Mouse (Mus musculus): ENCODE data around the gene Cyp2d34. TPM values are rescaled to one million over a fixed set of nuclear protein-coding genes. Genes with fewer than 3 reads are reported as not detected.

Cyp2d34 gene
- not detected for total RNA-seq (2021)

GRCm38 (mm10) chr15:82620531-82621202 is at the start of gene Cyp2d34:
Gene Cyp2d34, minus strand, starts transcription at chr15:82620946.
- intact Hi-C loops (cut with DNase I) = no loop called here
- no peak for DNase-seq (ENCODE audit: low spot score in 2 of 2)

GRCm38 (mm10) chr15:82656346-82656745 is 35.6 kb upstream of the Cyp2d34 start:
- DNase-seq (ENCODE audit: low spot score in 2 of 2) = no peak
- intact Hi-C loops (cut with DNase I) = no loop called here

GRCm38 (mm10) chr15:82644371-82644770 is 23.6 kb upstream of the Cyp2d34 start:
- intact Hi-C loops (cut with DNase I) = no loop called here
- DNase-seq (ENCODE audit: low spot score in 2 of 2) = no peak

- intact Hi-C loops (cut with DNase I) = no loop called here
- no peak for DNase-seq (ENCODE audit: low spot score in 2 of 2)
Measured at GRCm38 (mm10) chr15:82643771-82644170, 23.0 kb upstream of the Cyp2d34 start.

GRCm38 (mm10) chr15:82642771-82643170 is 22.0 kb upstream of the Cyp2d34 start:
- no peak for DNase-seq (ENCODE audit: low spot score in 2 of 2)
- intact Hi-C loops (cut with DNase I) = no loop called here

GRCm38 (mm10) chr15:82641921-82642320 is 21.2 kb upstream of the Cyp2d34 start:
- DNase-seq (ENCODE audit: low spot score in 2 of 2) = no peak
- intact Hi-C loops (cut with DNase I) = no loop called here

- intact Hi-C loops (cut with DNase I) = no loop called here
Measured at GRCm38 (mm10) chr15:82641390-82641789, 20.6 kb upstream of the Cyp2d34 start.

GRCm38 (mm10) chr15:82640201-82640600 is 19.5 kb upstream of the Cyp2d34 start:
- intact Hi-C loops (cut with DNase I) = no loop called here
- no peak for DNase-seq (ENCODE audit: low spot score in 2 of 2)

More at GRCm38 (mm10) chr15:82641390-82641789, 20.6 kb upstream of the Cyp2d34 start:
- no peak for DNase-seq (ENCODE audit: low spot score in 2 of 2)

GRCm38 (mm10) chr15:82637130-82638075 is 16.7 kb upstream of the Cyp2d34 start:
- DNase-seq (ENCODE audit: low spot score in 2 of 2) = no peak
- intact Hi-C loops (cut with DNase I) = no loop called here

GRCm38 (mm10) chr15:82634976-82635375 is 14.2 kb upstream of the Cyp2d34 start:
- intact Hi-C loops (cut with DNase I) = no loop called here
- no peak for DNase-seq (ENCODE audit: low spot score in 2 of 2)

GRCm38 (mm10) chr15:82621993-82622392 is 1.2 kb upstream of the Cyp2d34 start:
- intact Hi-C loops (cut with DNase I) = no loop called here
- no peak for DNase-seq (ENCODE audit: low spot score in 2 of 2)

GRCm38 (mm10) chr15:82618362-82619020 is 2.3 kb downstream of the Cyp2d34 start:
- DNase-seq (ENCODE audit: low spot score in 2 of 2) = no peak
- intact Hi-C loops (cut with DNase I) = no loop called here

- DNase-seq (ENCODE audit: low spot score in 2 of 2) = no peak
- intact Hi-C loops (cut with DNase I) = no loop called here
Measured at GRCm38 (mm10) chr15:82582621-82583020, 38.1 kb downstream of the Cyp2d34 start.

GRCm38 (mm10) chr15:82579071-82579470 is 41.7 kb downstream of the Cyp2d34 start:
- no peak for DNase-seq (ENCODE audit: low spot score in 2 of 2)
- intact Hi-C loops (cut with DNase I) = no loop called here

GRCm38 (mm10) chr15:82572856-82573255 is 47.9 kb downstream of the Cyp2d34 start:
- intact Hi-C loops (cut with DNase I) = no loop called here

More at GRCm38 (mm10) chr15:82572856-82573255, 47.9 kb downstream of the Cyp2d34 start:
- DNase-seq (ENCODE audit: low spot score in 2 of 2) = no peak

Small RNA genes lying within 50 kb of the gene (microRNA-seq; reads per million reads assigned to microRNA genes)
- 0 reads per million in 2 experiments for gene Gm27463
- 0 reads per million in 2 experiments for gene Gm27742

Other genes starting within 250 kb of the Cyp2d34 start
- gene Cyp2d22, start 240.7 kb downstream of the Cyp2d34 start, total RNA-seq (2021) = 10 to 100 TPM; 34.4 TPM
- under 1 TPM in 1 of 2 experiments, not detected in 1; 0.53 TPM for gene Cyp2d11, start 226.9 kb downstream of the Cyp2d34 start, total RNA-seq (2021)
- not detected for gene Cyp2d10, start 213.8 kb downstream of the Cyp2d34 start, total RNA-seq (2021)
- not detected for gene Cyp2d9, start 187.5 kb downstream of the Cyp2d34 start, total RNA-seq (2021)
- gene Cyp2d12, start 65.9 kb downstream of the Cyp2d34 start, total RNA-seq (2021) = not detected
- not detected for gene Cyp2d40, start 143.2 kb upstream of the Cyp2d34 start, total RNA-seq (2021)
- gene Cyp2d26, start 173.3 kb upstream of the Cyp2d34 start, total RNA-seq (2021) = not detected

All from left cerebral cortex, postnatal 25 days (tissue).